Mouse (Mus musculus): ENCODE results near the gene Gng13. TPM values are rescaled to one million over a fixed set of nuclear protein-coding genes. Genes with fewer than 3 reads are reported as not detected.
"Not testable (repeated sequence)": the region's sequence is repeated elsewhere in the genome, so short reads cannot be mapped to it uniquely, and the experiment has no call there.

The Gng13 gene
- polyA plus RNA-seq, 1 experiment, result 12.4 TPM

- no peak within 1 kb of the TSS for H3K9ac ChIP-seq (ENCODE audit: low read depth, poor library complexity, severe bottlenecking)
- H3K27me3 ChIP-seq (ENCODE audit: control insufficient read depth, insufficient read depth, low read length, poor library complexity, severe bottlenecking), result no peaks in the 10 kb centered on the region
- no peak within 1 kb of the TSS for H3K27ac ChIP-seq (ENCODE audit: insufficient read depth, low read length)
- H3K4me1 ChIP-seq (ENCODE audit: control insufficient read depth, insufficient read depth, low read length), result no peaks in the 10 kb centered on the region
- H3K36me3 ChIP-seq (ENCODE audit: control insufficient read depth, insufficient read depth, low read length, poor library complexity, severe bottlenecking), result no peaks in the 10 kb centered on the region
- TF ChIP-seq POLR2A (IDR thresholded peaks at IDR 0.05; ENCODE audit: insufficient read depth, low read length) (no peak), CTCF (IDR thresholded peaks at IDR 0.05; ENCODE audit: low read depth, low read length) (no peak), EP300 (IDR thresholded peaks at IDR 0.05; ENCODE audit: insufficient read depth, low read depth, low read length) (no peak)
- H3K9me3 ChIP-seq (replicated peaks; ENCODE audit: control insufficient read depth, insufficient read depth, low read length, poor library complexity, severe bottlenecking), result no peaks in the 10 kb centered on the region
- no peak within 1 kb of the TSS for H3K4me3 ChIP-seq (ENCODE audit: low read depth, low read length)
These were observed 18.8 kb downstream of the Gng13 start, which contains the start of gene Mslnl for GRCm38 (mm10) chr17:25735745-25736144. Gene Mslnl (plus strand): TSS chr17:25736042.

GRCm38 (mm10) chr17:25738861-25739260 lies 21.9 kb downstream of the Gng13 start:
- Histone ChIP-seq H3K4me1 (ENCODE audit: control insufficient read depth, insufficient read depth, low read length) (no peaks in the 10 kb centered on the region), H3K36me3 (ENCODE audit: control insufficient read depth, insufficient read depth, low read length, poor library complexity, severe bottlenecking) (no peaks in the 10 kb centered on the region)
- no peak for TF ChIP-seq POLR2A (IDR thresholded peaks at IDR 0.05; ENCODE audit: insufficient read depth, low read length)
- TF ChIP-seq EP300 (IDR thresholded peaks at IDR 0.05; ENCODE audit: insufficient read depth, low read depth, low read length), result no peak
- TF ChIP-seq CTCF (IDR thresholded peaks at IDR 0.05; ENCODE audit: low read depth, low read length), result no peak

GRCm38 (mm10) chr17:25741471-25741870 lies 24.5 kb downstream of the Gng13 start:
- not testable (repeated sequence) for H3K9ac ChIP-seq (ENCODE audit: low read depth, poor library complexity, severe bottlenecking); H3K9me3 ChIP-seq (replicated peaks; ENCODE audit: control insufficient read depth, insufficient read depth, low read length, poor library complexity, severe bottlenecking); H3K27me3 ChIP-seq (ENCODE audit: control insufficient read depth, insufficient read depth, low read length, poor library complexity, severe bottlenecking); H3K36me3 ChIP-seq (ENCODE audit: control insufficient read depth, insufficient read depth, low read length, poor library complexity, severe bottlenecking); H3K4me1 ChIP-seq (ENCODE audit: control insufficient read depth, insufficient read depth, low read length); H3K27ac ChIP-seq (ENCODE audit: insufficient read depth, low read length); H3K4me3 ChIP-seq (ENCODE audit: low read depth, low read length)

More at GRCm38 (mm10) chr17:25738861-25739260, 21.9 kb downstream of the Gng13 start:
- Histone ChIP-seq H3K4me3 (ENCODE audit: low read depth, low read length) (no peak overlapping the region), H3K9ac (ENCODE audit: low read depth, poor library complexity, severe bottlenecking) (no peak overlapping the region), H3K27ac (ENCODE audit: insufficient read depth, low read length) (no peak overlapping the region), H3K27me3 (ENCODE audit: control insufficient read depth, insufficient read depth, low read length, poor library complexity, severe bottlenecking) (no peaks in the 10 kb centered on the region), H3K9me3 (replicated peaks; ENCODE audit: control insufficient read depth, insufficient read depth, low read length, poor library complexity, severe bottlenecking) (no peaks in the 10 kb centered on the region)

GRCm38 (mm10) chr17:25743831-25744230 lies 26.9 kb downstream of the Gng13 start:
- no peak overlapping the region for H3K27ac ChIP-seq (ENCODE audit: insufficient read depth, low read length)
- no peaks in the 10 kb centered on the region for H3K9me3 ChIP-seq (replicated peaks; ENCODE audit: control insufficient read depth, insufficient read depth, low read length, poor library complexity, severe bottlenecking)
- TF ChIP-seq CTCF (IDR thresholded peaks at IDR 0.05; ENCODE audit: low read depth, low read length) (no peak), EP300 (IDR thresholded peaks at IDR 0.05; ENCODE audit: insufficient read depth, low read depth, low read length) (no peak), POLR2A (IDR thresholded peaks at IDR 0.05; ENCODE audit: insufficient read depth, low read length) (no peak)
- H3K36me3 ChIP-seq (ENCODE audit: control insufficient read depth, insufficient read depth, low read length, poor library complexity, severe bottlenecking), result no peaks in the 10 kb centered on the region
- no peak overlapping the region for H3K4me3 ChIP-seq (ENCODE audit: low read depth, low read length)
- no peak overlapping the region for H3K9ac ChIP-seq (ENCODE audit: low read depth, poor library complexity, severe bottlenecking)
- no peaks in the 10 kb centered on the region for H3K27me3 ChIP-seq (ENCODE audit: control insufficient read depth, insufficient read depth, low read length, poor library complexity, severe bottlenecking)
- no peaks in the 10 kb centered on the region for H3K4me1 ChIP-seq (ENCODE audit: control insufficient read depth, insufficient read depth, low read length)

GRCm38 (mm10) chr17:25744311-25744710 lies 27.3 kb downstream of the Gng13 start:
- Histone ChIP-seq H3K4me1 (ENCODE audit: control insufficient read depth, insufficient read depth, low read length) (no peaks in the 10 kb centered on the region), H3K9me3 (replicated peaks; ENCODE audit: control insufficient read depth, insufficient read depth, low read length, poor library complexity, severe bottlenecking) (no peaks in the 10 kb centered on the region), H3K27me3 (ENCODE audit: control insufficient read depth, insufficient read depth, low read length, poor library complexity, severe bottlenecking) (no peaks in the 10 kb centered on the region), H3K36me3 (ENCODE audit: control insufficient read depth, insufficient read depth, low read length, poor library complexity, severe bottlenecking) (no peaks in the 10 kb centered on the region), H3K4me3 (ENCODE audit: low read depth, low read length) (no peak overlapping the region), H3K9ac (ENCODE audit: low read depth, poor library complexity, severe bottlenecking) (no peak overlapping the region), H3K27ac (ENCODE audit: insufficient read depth, low read length) (no peak overlapping the region)
- TF ChIP-seq CTCF (IDR thresholded peaks at IDR 0.05; ENCODE audit: low read depth, low read length), result no peak
- no peak for TF ChIP-seq POLR2A (IDR thresholded peaks at IDR 0.05; ENCODE audit: insufficient read depth, low read length)
- TF ChIP-seq EP300 (IDR thresholded peaks at IDR 0.05; ENCODE audit: insufficient read depth, low read depth, low read length), result no peak

GRCm38 (mm10) chr17:25748238-25748637 lies 31.3 kb downstream of the Gng13 start:
- Histone ChIP-seq H3K4me1 (ENCODE audit: control insufficient read depth, insufficient read depth, low read length) (no peaks in the 10 kb centered on the region), H3K27ac (ENCODE audit: insufficient read depth, low read length) (no peak overlapping the region), H3K36me3 (ENCODE audit: control insufficient read depth, insufficient read depth, low read length, poor library complexity, severe bottlenecking) (no peaks in the 10 kb centered on the region), H3K9me3 (replicated peaks; ENCODE audit: control insufficient read depth, insufficient read depth, low read length, poor library complexity, severe bottlenecking) (no peaks in the 10 kb centered on the region), H3K27me3 (ENCODE audit: control insufficient read depth, insufficient read depth, low read length, poor library complexity, severe bottlenecking) (no peaks in the 10 kb centered on the region), H3K9ac (ENCODE audit: low read depth, poor library complexity, severe bottlenecking) (no peak overlapping the region), H3K4me3 (ENCODE audit: low read depth, low read length) (no peak overlapping the region)
- TF ChIP-seq CTCF (IDR thresholded peaks at IDR 0.05; ENCODE audit: low read depth, low read length) (no peak), POLR2A (IDR thresholded peaks at IDR 0.05; ENCODE audit: insufficient read depth, low read length) (no peak), EP300 (IDR thresholded peaks at IDR 0.05; ENCODE audit: insufficient read depth, low read depth, low read length) (no peak)

Measured in ES-Bruce4 (cell line).